Mouse (Mus musculus): Measurements from ENCODE around the gene Gm3880. TPM values are rescaled to one million over a fixed set of nuclear protein-coding genes. Genes with fewer than 3 reads are reported as not detected.
"Not testable (repeated sequence)": the region's sequence is repeated elsewhere in the genome, so short reads cannot be mapped to it uniquely, and the experiment has no call there.

Gm3880 gene
- not detected for total RNA-seq (2021)
- long read RNA-seq: 0 reads

GRCm38 (mm10) chrX:102686872-102687271, at the start of gene Gm3880:
TSS of gene Gm3880 (minus strand) at chrX:102686972.
- not testable (repeated sequence) for DNase-seq (ENCODE audit: low spot score in 2 of 2)

GRCm38 (mm10) chrX:102724226-102724625, 37.5 kb upstream of the Gm3880 start:
- not testable (repeated sequence) for DNase-seq (ENCODE audit: low spot score in 2 of 2)

- not testable (repeated sequence) for DNase-seq (ENCODE audit: low spot score in 2 of 2)
These were observed 20.8 kb upstream of the Gm3880 start, which contains the start of the genes Gm9112 and Dmrtc1b for GRCm38 (mm10) chrX:102707535-102707934. TSS of gene Gm9112 (minus strand) at chrX:102707635. TSS of gene Dmrtc1b (plus strand) at chrX:102707865.

- DNase-seq (ENCODE audit: low spot score in 2 of 2): not testable (repeated sequence)
These were observed 13.9 kb upstream of the Gm3880 start for GRCm38 (mm10) chrX:102700636-102701035.

GRCm38 (mm10) chrX:102689252-102689651, 2.5 kb upstream of the Gm3880 start:
- peak; percentile 9 to 41 for DNase-seq (ENCODE audit: low spot score in 2 of 2)

GRCm38 (mm10) chrX:102684706-102685105, 2.1 kb downstream of the Gm3880 start:
- DNase-seq (ENCODE audit: low spot score in 2 of 2): not testable (repeated sequence)

GRCm38 (mm10) chrX:102666641-102667040, 20.1 kb downstream of the Gm3880 start:
- DNase-seq (ENCODE audit: low spot score in 2 of 2): no peak

- DNase-seq (ENCODE audit: low spot score in 2 of 2): peak; percentile 11 to 13
These were observed 26.1 kb downstream of the Gm3880 start for GRCm38 (mm10) chrX:102660712-102661111.

- no peak for DNase-seq (ENCODE audit: low spot score in 2 of 2)
These were observed 41.1 kb downstream of the Gm3880 start for GRCm38 (mm10) chrX:102645691-102646090.

GRCm38 (mm10) chrX:102645146-102645545, 41.6 kb downstream of the Gm3880 start:
- DNase-seq (ENCODE audit: low spot score in 2 of 2): no peak

GRCm38 (mm10) chrX:102644573-102644951, 42.2 kb downstream of the Gm3880 start:
- DNase-seq (ENCODE audit: low spot score in 2 of 2): peak in 1 of 2 experiments; percentile 3

GRCm38 (mm10) chrX:102643823-102644572, 42.8 kb downstream of the Gm3880 start, which contains the start of gene Phka1:
TSS of gene Phka1 (minus strand) at chrX:102644246.
- peak; percentile 63 to 74 for DNase-seq (ENCODE audit: low spot score in 2 of 2)

Other genes with a start within 250 kb of the Gm3880 start
- gene Hdac8, start 181.6 kb downstream of the Gm3880 start, total RNA-seq (2021): 10 to 100 TPM; 14.5 to 16.2 TPM
- 10 to 100 TPM; 21.0 to 21.8 TPM for gene Phka1, start 42.7 kb downstream of the Gm3880 start, total RNA-seq (2021)
- gene Gm9112, start 20.7 kb upstream of the Gm3880 start, total RNA-seq (2021): not detected
- gene Dmrtc1b, start 20.9 kb upstream of the Gm3880 start, total RNA-seq (2021): not detected
- gene Dmrtc1c1, start 116.0 kb upstream of the Gm3880 start, total RNA-seq (2021): not detected
- gene Dmrtc1c2, start 167.6 kb upstream of the Gm3880 start, total RNA-seq (2021): not detected
- gene 1700031F05Rik, start 181.0 kb upstream of the Gm3880 start, total RNA-seq (2021): not detected
- gene Dmrtc1a, start 221.7 kb upstream of the Gm3880 start, total RNA-seq (2021): 1 to 10 TPM; 1.7 TPM
- gene 1700011M02Rik, start 221.9 kb upstream of the Gm3880 start, total RNA-seq (2021): not detected
- gene 1700018G05Rik, start 241.4 kb upstream of the Gm3880 start, total RNA-seq (2021): not detected

Measured in layer of hippocampus, postnatal 10 days (tissue).